Mouse (Mus musculus) MEL (cell line): ENCODE measurements around the gene Ctrb1. TPM values are rescaled to one million over a fixed set of nuclear protein-coding genes. Genes with fewer than 3 reads are reported as not detected.

Source experiments
- DNase-seq: peaks from one replicate; pipeline ENCODE4 v3.0.0; 2011; ENCODE audit warnings: low read depth, low spot score
- H3K27ac ChIP-seq: 2 replicates; pipeline ENCODE4 v1.5.1; 2012; ENCODE audit warnings: low read depth, mild to moderate bottlenecking, control low read depth, low read length, moderate library complexity; ENCODE audit not compliant: control insufficient read depth
- H3K27me3 ChIP-seq, 2 experiments: fragments of 150-350 bp in 1 of 2; sonication (generic) in 1 of 2; 2 replicates each; pipeline ENCODE4 v1.6.1; 2012; ENCODE audit warnings: low read length in 2 of 2, mild to moderate bottlenecking in 2 of 2, improper control_type of control experiment in 1 of 2, moderate library complexity in 1 of 2; ENCODE audit not compliant: insufficient read depth in 2 of 2, control insufficient read depth in 1 of 2
- H3K36me3 ChIP-seq, 2 experiments: 2 replicates each; pipeline ENCODE4 v1.6.1; 2012 to 2014; ENCODE audit warnings: low read length in 2 of 2, improper control_type of control experiment in 1 of 2, inconsistent platforms in 1 of 2, mild to moderate bottlenecking in 1 of 2; ENCODE audit not compliant: insufficient read depth in 2 of 2, control insufficient read depth in 1 of 2
- H3K4me1 ChIP-seq, 2 experiments: fragments of 150-350 bp in 1 of 2; sonication (generic) in 1 of 2; 2 replicates each; pipeline ENCODE4 v1.6.1; 2012; ENCODE audit warnings: low read length in 2 of 2, improper control_type of control experiment in 1 of 2, mild to moderate bottlenecking in 1 of 2; ENCODE audit not compliant: insufficient read depth in 2 of 2, control insufficient read depth in 1 of 2
- H3K4me3 ChIP-seq, 2 experiments: fragments of 150-350 bp in 1 of 2; sonication (generic) in 1 of 2; 2 replicates each; pipeline ENCODE4 v1.5.1; 2012; ENCODE audit warnings: low read depth in 2 of 2, low read length in 2 of 2, mild to moderate bottlenecking in 2 of 2, moderate library complexity in 2 of 2, control low read depth in 1 of 2, improper control_type of control experiment in 1 of 2; ENCODE audit not compliant: control insufficient read depth in 1 of 2, insufficient read depth in 1 of 2
- H3K79me2 ChIP-seq: 2 replicates; pipeline ENCODE4 v1.6.1; 2012; ENCODE audit warnings: mild to moderate bottlenecking, low read length, moderate library complexity; ENCODE audit not compliant: control insufficient read depth, poor library complexity, insufficient read depth
- H3K9ac ChIP-seq: 2 replicates; pipeline ENCODE4 v1.6.1; 2012; ENCODE audit warnings: low read depth, mild to moderate bottlenecking, control low read depth, low read length, moderate library complexity; ENCODE audit not compliant: control insufficient read depth, poor library complexity, severe bottlenecking
- H3K9me3 ChIP-seq: fragments of 150-350 bp; sonication (generic); replicated peaks from 2 replicates; pipeline ENCODE4 v1.6.1; 2012; ENCODE audit warnings: mild to moderate bottlenecking, low read length, improper control_type of control experiment, moderate library complexity; ENCODE audit not compliant: insufficient read depth
- CTCF ChIP-seq, 3 experiments: IDR thresholded peaks in 2 of 3; conservative IDR thresholded peaks in 1 of 3; 2 replicates each; pipeline ENCODE4 v1.5.1; 2011 to 2012; ENCODE audit warnings: low read length in 3 of 3, low read depth in 2 of 3, mild to moderate bottlenecking in 2 of 3, improper control_type of control experiment in 1 of 3, inconsistent platforms in 1 of 3, mixed read lengths in 1 of 3, moderate library complexity in 1 of 3; ENCODE audit not compliant: control insufficient read depth in 1 of 3, insufficient read depth in 1 of 3, poor library complexity in 1 of 3, severe bottlenecking in 1 of 3
- ETS1 ChIP-seq: IDR thresholded peaks from 2 replicates; pipeline ENCODE4 v1.6.1; 2012; ENCODE audit warnings: low read depth, mild to moderate bottlenecking, inconsistent platforms, low read length, improper control_type of control experiment, moderate library complexity
- GABPA ChIP-seq: IDR thresholded peaks from 2 replicates; pipeline ENCODE4 v1.6.1; 2012; ENCODE audit warnings: low read depth, mild to moderate bottlenecking, inconsistent platforms, low read length, improper control_type of control experiment, moderate library complexity
- JUND ChIP-seq: IDR thresholded peaks from 2 replicates; pipeline ENCODE4 v1.6.1; 2011; ENCODE audit warnings: low read depth, mild to moderate bottlenecking, improper control_type of control experiment, low read length
- KAT2A ChIP-seq: conservative IDR thresholded peaks from 2 replicates; pipeline ENCODE4 v1.6.1; 2012; ENCODE audit warnings: low read depth, low read length, improper control_type of control experiment, inconsistent platforms
- MAFK ChIP-seq: IDR thresholded peaks from 2 replicates; pipeline ENCODE4 v1.6.1; 2011; ENCODE audit warnings: low read depth, mild to moderate bottlenecking, low read length, improper control_type of control experiment, borderline replicate concordance
- MAX ChIP-seq: IDR thresholded peaks from 2 replicates; pipeline ENCODE4 v1.6.1; 2011; ENCODE audit warnings: low read length, improper control_type of control experiment
- MAZ ChIP-seq: IDR thresholded peaks from 2 replicates; pipeline ENCODE4 v1.6.1; 2012; ENCODE audit warnings: low read depth, mild to moderate bottlenecking, inconsistent platforms, low read length, improper control_type of control experiment
- MYB ChIP-seq: IDR thresholded peaks from 2 replicates; pipeline ENCODE4 v1.6.1; 2011; ENCODE audit warnings: mild to moderate bottlenecking, low read depth, low read length, improper control_type of control experiment
- NRF1 ChIP-seq: IDR thresholded peaks from 2 replicates; pipeline ENCODE4 v1.6.1; 2014; ENCODE audit warnings: low read depth, mild to moderate bottlenecking, inconsistent platforms, low read length, improper control_type of control experiment, moderate library complexity; ENCODE audit not compliant: poor library complexity, insufficient read depth, severe bottlenecking
- POLR2AphosphoS2 ChIP-seq: IDR thresholded peaks from 2 replicates; pipeline ENCODE4 v1.6.1; 2011; ENCODE audit warnings: low read length, improper control_type of control experiment
- RAD21 ChIP-seq: IDR thresholded peaks from 2 replicates; pipeline ENCODE4 v1.6.1; 2011; ENCODE audit warnings: mild to moderate bottlenecking, low read depth, low read length, improper control_type of control experiment
- SMC3 ChIP-seq: IDR thresholded peaks from 2 replicates; pipeline ENCODE4 v1.6.1; 2011; ENCODE audit warnings: low read depth, low read length, improper control_type of control experiment
- UBTF ChIP-seq: IDR thresholded peaks from 2 replicates; pipeline ENCODE4 v1.6.1; 2012; ENCODE audit warnings: low read depth, mild to moderate bottlenecking, inconsistent platforms, low read length, improper control_type of control experiment, moderate library complexity, borderline replicate concordance; ENCODE audit not compliant: insufficient read depth
- ZC3H11A ChIP-seq: IDR thresholded peaks from 2 replicates; pipeline ENCODE4 v1.6.1; 2012; ENCODE audit warnings: low read depth, mild to moderate bottlenecking, inconsistent platforms, low read length, improper control_type of control experiment
- polyA plus RNA-seq, 2 experiments: library from polyadenylated mRNA; stranded (reverse) in 1 of 2; unstranded in 1 of 2; fragments of >175 nt in 1 of 2; fragments of >200 nt in 1 of 2; gene quantifications; 2 replicates each; pipeline versions ENCODE4 v1.2.1 to v1.2.4; 2012; ENCODE audit warnings: low replicate concordance in 2 of 2, low read depth in 1 of 2; ENCODE audit not compliant: insufficient read length in 2 of 2, insufficient read depth in 1 of 2, missing spikeins in 1 of 2
- total RNA-seq: library from RNA; depleted of rRNA; stranded (reverse); fragments of 300-350 nt; gene quantifications from 2 replicates; pipeline ENCODE4 v1.2.3, GENCODE M21; 2012

Gene Ctrb1
- total and polyA plus RNA-seq, 3 experiments, result not detected

GRCm38 (mm10) chr8:111676237-111676636 is 14.6 kb downstream of the Ctrb1 start:
- H3K4me1 ChIP-seq, result peaks cover 0 to 7% of the 10 kb centered on the region in 2 experiments; a peak in 2 of 4 replicates
- peak; percentile 57 for DNase-seq

GRCm38 (mm10) chr8:111666751-111667150 is 24.1 kb downstream of the Ctrb1 start:
- Histone ChIP-seq H3K4me1 (no peaks in the 10 kb centered on the region), H3K9ac (no peak overlapping the region), H3K4me3 (no peak overlapping the region), H3K9me3 (no peaks in the 10 kb centered on the region), H3K79me2 (no peaks in the 10 kb centered on the region), H3K27me3 (no peaks in the 10 kb centered on the region), H3K27ac (no peak overlapping the region), H3K36me3 (peaks cover 0 to 12% of the 10 kb centered on the region in 2 experiments; a peak in 2 of 4 replicates)
- no peak for DNase-seq
- no peak for TF ChIP-seq UBTF
- no peak for TF ChIP-seq MYB
- no peak for TF ChIP-seq JUND
- TF ChIP-seq SMC3, result no peak
- TF ChIP-seq KAT2A, result no peak
- no peak for TF ChIP-seq ETS1
- no peak for TF ChIP-seq POLR2AphosphoS2
- no peak for TF ChIP-seq MAZ

More at GRCm38 (mm10) chr8:111676237-111676636, 14.6 kb downstream of the Ctrb1 start:
- Histone ChIP-seq H3K4me3 (no peak overlapping the region), H3K79me2 (no peaks in the 10 kb centered on the region), H3K36me3 (no peaks in the 10 kb centered on the region; a peak in 1 of 4 replicates), H3K27ac (no peak overlapping the region), H3K27me3 (no peaks in the 10 kb centered on the region), H3K9me3 (no peaks in the 10 kb centered on the region), H3K9ac (no peak overlapping the region)
- TF ChIP-seq MAFK (no peak), RAD21 (peak; percentile 67), CTCF (IDR thresholded peaks at IDR 0.05 in 2 of 3, conservative IDR thresholded peaks at IDR 0.05 in 1 of 3; ENCODE audit: control insufficient read depth in 1 of 3, insufficient read depth in 1 of 3, low read depth in 2 of 3, low read length in 3 of 3, poor library complexity in 1 of 3, severe bottlenecking in 1 of 3) (peak; percentile 70 to 87 (median 79)), ZC3H11A (peak; percentile 44), SMC3 (peak; percentile 43; the same call in 1 of the 2 replicates)
- TF ChIP-seq, all 39 proteins: peak for 4

GRCm38 (mm10) chr8:111662473-111662872 is 28.3 kb downstream of the Ctrb1 start:
- H3K4me1 ChIP-seq, result peaks cover 2 to 21% of the 10 kb centered on the region in 2 experiments
- no peaks in the 10 kb centered on the region for H3K27me3 ChIP-seq
- H3K36me3 ChIP-seq, result peaks cover 0 to 19% of the 10 kb centered on the region in 2 experiments; a peak in 2 of 4 replicates
- no peak overlapping the region for H3K4me3 ChIP-seq
- H3K27ac ChIP-seq, result no peak overlapping the region
- peak; percentile 78 for DNase-seq
- TF ChIP-seq GABPA, result no peak
- TF ChIP-seq ZC3H11A, result peak; percentile 64; the same call in 1 of the 2 replicates
- peak; percentile 82 to 87 (median 84) for TF ChIP-seq CTCF (IDR thresholded peaks at IDR 0.05 in 2 of 3, conservative IDR thresholded peaks at IDR 0.05 in 1 of 3; ENCODE audit: control insufficient read depth in 1 of 3, insufficient read depth in 1 of 3, low read depth in 2 of 3, low read length in 3 of 3, poor library complexity in 1 of 3, severe bottlenecking in 1 of 3)
- TF ChIP-seq MAX, result no peak
- peak; percentile 91 for TF ChIP-seq SMC3
- no peak for TF ChIP-seq NRF1
- TF ChIP-seq RAD21, result peak; percentile 78
- no peaks in the 10 kb centered on the region for H3K9me3 ChIP-seq
- H3K79me2 ChIP-seq, result peaks cover 3% of the 10 kb centered on the region; the same call in 1 of the 2 replicates
- H3K9ac ChIP-seq, result no peak overlapping the region
